Mouse (Mus musculus) E14TG2a.4 (cell line): ENCODE data around the gene Dnajc22.

Experiments
- CTCF ChIP-seq: conservative IDR thresholded peaks from 2 replicates; pipeline ENCODE4 v1.5.1; 2014; ENCODE audit warnings: low read length
- NANOG ChIP-seq: IDR thresholded peaks from 2 replicates; pipeline ENCODE4 v1.6.1; 2014; ENCODE audit warnings: borderline replicate concordance, low read length, mixed read lengths
- POU5F1 ChIP-seq: IDR thresholded peaks from 2 replicates; pipeline ENCODE4 v1.6.1; 2014; ENCODE audit warnings: low read length, borderline replicate concordance

- TF ChIP-seq CTCF (peak; percentile 68), NANOG (no peak), POU5F1 (no peak)
Measured at GRCm38 (mm10) chr15:99093291-99094258, 605 bp downstream of the Dnajc22 start.
